Mouse (Mus musculus) intestine, postnatal 0 days (tissue): ENCODE results near the gene Lbr. TPM values are rescaled to one million over a fixed set of nuclear protein-coding genes. Genes with fewer than 3 reads are reported as not detected.
A peak's percentile ranks its signal among the peaks of the same experiment; 100 is the strongest.

ENCODE experiments used
- ATAC-seq: fragments of 200-750 bp; cut with Nextera tagmentation; 2 replicates; pipeline ENCODE4 v1.8.0; 2017; ENCODE audit warnings: mild to moderate bottlenecking, moderate TSS enrichment, moderate library complexity
- H3K27ac ChIP-seq: fragments of 300-500 bp; sonication (generic); 2 replicates; pipeline ENCODE4 v1.5.1; 2014; ENCODE audit warnings: mild to moderate bottlenecking, low read depth, low read length, moderate library complexity
- H3K27me3 ChIP-seq: fragments of 300-500 bp; sonication (generic); replicated peaks from 2 replicates; pipeline ENCODE4 v1.6.1; 2014; ENCODE audit warnings: low read length, mixed read lengths; ENCODE audit not compliant: control insufficient read depth, insufficient read depth
- H3K36me3 ChIP-seq: fragments of 300-500 bp; sonication (generic); 2 replicates; pipeline ENCODE4 v1.6.1; 2014; ENCODE audit warnings: mild to moderate bottlenecking, moderate library complexity; ENCODE audit not compliant: control insufficient read depth, insufficient read depth
- H3K4me1 ChIP-seq: fragments of 300-500 bp; sonication (generic); replicated peaks from 2 replicates; pipeline ENCODE4 v1.6.1; 2014; ENCODE audit warnings: antibody characterized with exemption, low read length, mixed read lengths; ENCODE audit not compliant: control insufficient read depth, insufficient read depth
- H3K4me2 ChIP-seq: fragments of 300-500 bp; sonication (generic); replicated peaks from 2 replicates; pipeline ENCODE4 v1.6.1; 2014; ENCODE audit warnings: low read depth, mild to moderate bottlenecking, moderate library complexity
- H3K4me3 ChIP-seq: fragments of 300-500 bp; sonication (generic); 2 replicates; pipeline ENCODE4 v1.5.1; 2014; ENCODE audit warnings: low read depth, low read length
- H3K9ac ChIP-seq: fragments of 300-500 bp; sonication (generic); 2 replicates; pipeline ENCODE4 v1.6.1; 2014; ENCODE audit warnings: mild to moderate bottlenecking, low read depth, low read length
- H3K9me3 ChIP-seq: fragments of 300-500 bp; sonication (generic); 2 replicates; pipeline ENCODE4 v1.6.1; 2016; ENCODE audit warnings: mixed run types; ENCODE audit not compliant: control insufficient read depth
- CTCF ChIP-seq: sonication (generic); IDR thresholded peaks from 2 replicates; pipeline ENCODE4 v1.5.1; 2016; ENCODE audit warnings: low read depth, mild to moderate bottlenecking, control low read depth, antibody characterized with exemption, moderate library complexity
- WGBS: fragments of 180-500 bp; shearing (Covaris S2); extraction: QIAGEN DNeasy Blood & Tissue Kit; methylation state at CpG from one replicate; pipeline ENCODE4 v1.1.7; 2014; 5-methylcytosine and 5-hydroxymethylcytosine counted together
- polyA plus RNA-seq: library from polyadenylated mRNA; unstranded; fragments of >200 nt; fragmentation: Nextera tagmentation; extraction: Ambion mirVana; gene quantifications from 2 replicates; pipeline ENCODE4 v1.2.1, GENCODE M21; 2015

Gene Lbr
- polyA plus RNA-seq, 1 experiment from 2014 or later, result 34.4 TPM

- 80% methylated on average over 1 of the region's 1 CpGs for WGBS
- no peak for ATAC-seq
Measured at GRCm38 (mm10) chr1:181848210-181848609, 5.4 kb upstream of the Lbr start.

GRCm38 (mm10) chr1:181847396-181847795 is 4.5 kb upstream of the Lbr start:
- no peaks in the 10 kb centered on the region for H3K9me3 ChIP-seq
- WGBS, result 91% methylated on average over 3 of the region's 3 CpGs
- H3K9ac ChIP-seq, result no peak overlapping the region
- no peak for TF ChIP-seq CTCF
- no peak overlapping the region for H3K4me2 ChIP-seq
- no peak for ATAC-seq
- H3K4me3 ChIP-seq, result no peak overlapping the region
- H3K27me3 ChIP-seq, result no peaks in the 10 kb centered on the region
- no peak overlapping the region for H3K27ac ChIP-seq
- no peaks in the 10 kb centered on the region for H3K4me1 ChIP-seq
- H3K36me3 ChIP-seq, result no peaks in the 10 kb centered on the region

More at GRCm38 (mm10) chr1:181848210-181848609, 5.4 kb upstream of the Lbr start:
- TF ChIP-seq CTCF, result no peak
- no peak overlapping the region for H3K4me2 ChIP-seq
- H3K4me3 ChIP-seq, result no peak overlapping the region
- H3K9ac ChIP-seq, result no peak overlapping the region
- H3K9me3 ChIP-seq, result no peaks in the 10 kb centered on the region
- H3K27me3 ChIP-seq, result no peaks in the 10 kb centered on the region
- H3K36me3 ChIP-seq, result no peaks in the 10 kb centered on the region
- no peak overlapping the region for H3K27ac ChIP-seq
- no peaks in the 10 kb centered on the region for H3K4me1 ChIP-seq

- no peak for TF ChIP-seq CTCF
- no peak overlapping the region for H3K4me3 ChIP-seq
- no peak overlapping the region for H3K9ac ChIP-seq
Measured at GRCm38 (mm10) chr1:181845767-181846166, 2.9 kb upstream of the Lbr start.

GRCm38 (mm10) chr1:181844874-181845547 is 2.2 kb upstream of the Lbr start:
- WGBS, result 88% methylated on average over 15 of the region's 15 CpGs
- TF ChIP-seq CTCF, result no peak
- ATAC-seq, result no peak

More at GRCm38 (mm10) chr1:181845767-181846166, 2.9 kb upstream of the Lbr start:
- Histone ChIP-seq H3K9me3 (no peaks in the 10 kb centered on the region), H3K27me3 (no peaks in the 10 kb centered on the region), H3K4me1 (no peaks in the 10 kb centered on the region), H3K36me3 (no peaks in the 10 kb centered on the region), H3K27ac (no peak overlapping the region), H3K4me2 (no peak overlapping the region)
- WGBS, result 85% methylated on average over 3 of the region's 3 CpGs
- no peak for ATAC-seq

GRCm38 (mm10) chr1:181841864-181842672 is 778 bp downstream of the Lbr start:
- under 1% methylated on average over 89 of the region's 113 CpGs for WGBS
- peak; percentile 67 for TF ChIP-seq CTCF

More at GRCm38 (mm10) chr1:181844874-181845547, 2.2 kb upstream of the Lbr start:
- H3K4me2 ChIP-seq, result no peak overlapping the region
- no peak overlapping the region for H3K9ac ChIP-seq
- no peaks in the 10 kb centered on the region for H3K27me3 ChIP-seq
- H3K27ac ChIP-seq, result no peak overlapping the region
- H3K4me3 ChIP-seq, result no peak overlapping the region
- no peaks in the 10 kb centered on the region for H3K9me3 ChIP-seq
- H3K36me3 ChIP-seq, result no peaks in the 10 kb centered on the region
- H3K4me1 ChIP-seq, result no peaks in the 10 kb centered on the region

GRCm38 (mm10) chr1:181841396-181841795 is 1.4 kb downstream of the Lbr start:
- Histone ChIP-seq H3K36me3 (no peaks in the 10 kb centered on the region; the same call in 1 of the 2 replicates), H3K27ac (peak overlapping the region; percentile 98), H3K4me2 (peak overlapping the region; percentile 95), H3K27me3 (no peaks in the 10 kb centered on the region), H3K4me1 (no peaks in the 10 kb centered on the region), H3K9ac (peak overlapping the region; percentile 78), H3K9me3 (no peaks in the 10 kb centered on the region), H3K4me3 (peak overlapping the region; percentile 78)
- no peak for TF ChIP-seq CTCF
- ATAC-seq, result no peak
- WGBS, result under 1% methylated on average over 16 of the region's 16 CpGs

More at GRCm38 (mm10) chr1:181841864-181842672, 778 bp downstream of the Lbr start:
- Histone ChIP-seq H3K27ac (peak overlapping the region; percentile 98), H3K4me3 (peak overlapping the region; percentile 78), H3K36me3 (no peaks in the 10 kb centered on the region), H3K9me3 (no peaks in the 10 kb centered on the region), H3K4me1 (no peaks in the 10 kb centered on the region), H3K9ac (peak overlapping the region; percentile 78), H3K4me2 (peak overlapping the region; percentile 95), H3K27me3 (no peaks in the 10 kb centered on the region)
- ATAC-seq, result peak; percentile 99
